Mouse (Mus musculus) intestine, embryonic 14.5 days (tissue): ENCODE measurements around the gene Ddah2. TPM values are rescaled to one million over a fixed set of nuclear protein-coding genes. Genes with fewer than 3 reads are reported as not detected.
A peak's percentile ranks its signal among the peaks of the same experiment; 100 is the strongest.

ENCODE experiments used
- ATAC-seq: fragments of 200-750 bp; cut with Nextera tagmentation; replicated peaks from 2 replicates; pipeline ENCODE4 v1.8.0; 2017; ENCODE audit warnings: low read depth, moderate number of reproducible peaks, moderate TSS enrichment, moderate library complexity; ENCODE audit not compliant: low FRiP score, low TSS enrichment
- DNase-seq: peaks from one replicate; pipeline ENCODE4 v3.0.0-alpha.2; 2018; ENCODE audit warnings: low spot score
- H3K27ac ChIP-seq: fragments of 300-500 bp; sonication (generic); 2 replicates; pipeline ENCODE4 v1.5.1; 2014; ENCODE audit warnings: low read depth, mild to moderate bottlenecking, control low read depth
- H3K27me3 ChIP-seq: fragments of 300-500 bp; sonication (generic); replicated peaks from 2 replicates; pipeline ENCODE4 v1.6.1; 2014; ENCODE audit warnings: low read length, control low read depth; ENCODE audit not compliant: control insufficient read depth, insufficient read depth
- H3K36me3 ChIP-seq: fragments of 300-500 bp; sonication (generic); 2 replicates; pipeline ENCODE4 v1.6.1; 2014; ENCODE audit warnings: low read length, control low read depth; ENCODE audit not compliant: control insufficient read depth, insufficient read depth
- H3K4me1 ChIP-seq: fragments of 300-500 bp; sonication (generic); replicated peaks from 2 replicates; pipeline ENCODE4 v1.6.1; 2014; ENCODE audit warnings: low read length, control low read depth, mixed read lengths; ENCODE audit not compliant: control insufficient read depth, insufficient read depth
- H3K4me2 ChIP-seq: fragments of 300-500 bp; sonication (generic); 2 replicates; pipeline ENCODE4 v1.6.1; 2014; ENCODE audit warnings: low read length
- H3K4me3 ChIP-seq: fragments of 300-500 bp; sonication (generic); 2 replicates; pipeline ENCODE4 v1.5.1; 2014; ENCODE audit warnings: low read depth, low read length, control low read depth, mixed read lengths
- H3K9ac ChIP-seq: fragments of 300-500 bp; sonication (generic); 2 replicates; pipeline ENCODE4 v1.6.1; 2014; ENCODE audit warnings: mild to moderate bottlenecking, low read length
- H3K9me3 ChIP-seq: fragments of 300-500 bp; sonication (generic); 2 replicates; pipeline ENCODE4 v1.6.1; 2016; ENCODE audit warnings: low read length, control low read depth; ENCODE audit not compliant: control insufficient read depth
- WGBS: fragments of 180-500 bp; shearing (Covaris S2); extraction: QIAGEN DNeasy Blood & Tissue Kit; methylation state at CpG from one replicate; pipeline ENCODE4 v1.1.7; 2014; 5-methylcytosine and 5-hydroxymethylcytosine counted together
- polyA plus RNA-seq: library from polyadenylated mRNA; unstranded; fragments of >200 nt; fragmentation: Nextera tagmentation; extraction: Ambion mirVana; gene quantifications from 2 replicates; pipeline ENCODE4 v1.2.1, GENCODE M21; 2014

Ddah2 gene
- polyA plus RNA-seq, 1 experiment from 2014 or later: 278 TPM

DNA sequence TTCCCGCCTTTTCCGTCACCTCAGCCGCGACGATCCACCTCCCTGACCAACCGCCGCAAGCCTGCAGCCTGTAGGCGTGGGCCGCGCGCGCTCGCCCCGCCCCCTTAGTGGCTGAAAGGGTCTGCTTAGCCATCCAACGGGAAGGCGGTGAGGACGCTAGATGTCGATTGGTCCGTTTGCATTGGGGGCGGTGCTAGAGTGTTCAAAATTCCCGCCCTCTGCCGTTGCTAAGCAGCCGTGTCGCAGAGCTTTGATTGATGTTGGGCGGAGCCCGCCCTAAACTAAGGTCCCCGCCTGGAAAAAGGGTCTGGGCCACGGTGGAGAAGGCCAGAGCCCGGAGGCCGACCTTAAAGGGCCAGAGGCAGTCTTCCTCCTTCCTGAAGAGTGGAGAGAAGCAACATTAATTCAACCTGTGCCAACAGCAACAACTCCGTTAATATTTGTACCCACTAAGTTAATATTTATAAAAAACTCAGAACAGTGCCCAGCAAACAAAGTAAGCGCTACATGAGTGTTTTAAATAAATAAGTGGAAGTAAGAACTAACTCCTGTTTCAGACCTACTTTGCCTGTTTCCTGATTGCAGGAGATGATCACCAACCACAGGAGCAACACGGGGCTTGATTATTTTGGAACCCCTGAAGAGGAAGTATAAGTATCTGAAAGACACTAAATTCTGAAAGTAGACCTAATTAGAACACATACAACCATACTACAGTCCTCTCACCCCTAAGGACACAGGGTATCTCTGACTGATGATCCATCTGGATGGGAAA, 12.0 kb upstream of the Ddah2 start, which contains the start of gene Msh5:
Gene Msh5 (minus strand): TSS at position 65 of the 775 bp plus-strand sequence.
- H3K9me3 ChIP-seq: no peaks in the 10 kb centered on the region
- ATAC-seq: peak; percentile 90
- H3K4me1 ChIP-seq: peaks cover 40% of the 10 kb centered on the region
- peak; percentile 98 for DNase-seq
- H3K4me2 ChIP-seq: peak within 1 kb of the TSS; percentile 98
- no peaks in the 10 kb centered on the region for H3K27me3 ChIP-seq
- no peaks in the 10 kb centered on the region for H3K36me3 ChIP-seq
- peak within 1 kb of the TSS; percentile 90 for H3K9ac ChIP-seq
- H3K4me3 ChIP-seq: peak within 1 kb of the TSS; percentile 55
- 2% methylated on average over 33 of the region's 33 CpGs for WGBS
- peak within 1 kb of the TSS; percentile 96 for H3K27ac ChIP-seq

DNA sequence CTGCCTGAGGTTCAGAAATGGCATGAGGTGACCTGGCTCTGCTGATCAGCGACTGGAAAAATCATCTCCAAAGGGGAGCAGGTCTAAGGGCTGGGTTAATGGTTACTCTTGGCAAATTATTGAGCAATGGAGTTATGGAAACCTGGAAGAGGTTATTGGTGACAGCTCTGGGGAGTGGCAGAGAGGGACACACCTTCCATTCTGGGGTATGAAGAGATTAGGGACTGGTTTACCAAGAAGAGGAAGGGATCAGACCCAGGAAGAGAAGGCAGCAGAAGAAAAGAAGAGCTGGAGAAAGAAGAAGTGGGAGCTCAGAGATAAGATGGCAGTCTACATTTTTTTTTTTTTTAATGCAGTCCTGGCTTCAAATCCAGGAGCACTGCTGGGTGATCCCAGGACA, 11.1 kb upstream of the Ddah2 start:
- DNase-seq (no peak), ATAC-seq (no peak)
- Histone ChIP-seq H3K4me3 (peak overlapping the region; percentile 55; the same call in 1 of the 2 replicates), H3K9ac (0 out of 2 replicates have a peak overlapping the region, but pooled peaks have one; percentile 4), H3K27ac (peak overlapping the region; percentile 96), H3K9me3 (no peaks in the 10 kb centered on the region), H3K36me3 (peaks cover 6% of the 10 kb centered on the region), H3K4me1 (peaks cover 48% of the 10 kb centered on the region), H3K4me2 (peak overlapping the region; percentile 98), H3K27me3 (no peaks in the 10 kb centered on the region)
- WGBS: 50% methylated on average over 1 of the region's 1 CpGs

DNA sequence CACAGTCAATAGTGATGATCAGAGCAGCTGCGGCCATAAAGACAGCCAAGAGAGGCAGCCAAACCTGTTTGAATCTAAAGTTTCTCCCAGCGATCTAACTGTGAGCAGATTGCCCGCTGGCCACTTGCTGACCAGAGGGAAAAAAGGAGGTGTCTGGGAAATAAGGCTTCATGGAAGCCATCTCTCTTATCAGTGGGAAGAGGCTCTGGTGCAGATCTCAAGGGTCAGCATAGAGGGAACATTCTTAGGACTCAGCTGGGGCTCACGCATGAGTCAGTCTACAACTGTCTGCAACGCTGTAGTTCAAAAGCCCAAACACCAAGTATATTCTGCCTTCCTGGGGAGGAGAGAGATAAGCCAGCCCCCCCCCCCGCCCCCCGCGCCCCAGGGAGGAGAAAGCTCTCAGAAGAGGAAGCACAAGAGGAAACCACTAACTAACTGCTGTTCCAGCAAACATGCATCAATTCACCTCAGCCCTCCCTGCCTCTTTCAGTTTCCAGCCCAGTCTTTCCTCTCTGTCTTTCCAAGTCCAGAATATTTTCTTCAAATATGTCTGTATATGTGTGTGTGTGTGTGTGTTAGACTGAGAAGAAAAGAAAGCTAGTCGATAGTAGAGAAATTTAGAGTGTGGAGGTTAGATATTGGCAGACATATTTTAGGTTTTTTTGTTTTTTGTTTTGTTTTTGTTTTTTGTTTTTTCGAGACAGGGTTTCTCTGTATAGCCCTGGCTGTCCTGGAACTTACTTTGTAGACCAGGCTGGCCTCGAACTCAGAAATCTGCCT, 10.5 kb upstream of the Ddah2 start:
- Histone ChIP-seq H3K36me3 (peaks cover 13% of the 10 kb centered on the region), H3K4me2 (peak overlapping the region; percentile 98), H3K9me3 (no peaks in the 10 kb centered on the region), H3K27ac (peak overlapping the region; percentile 96), H3K9ac (0 out of 2 replicates have a peak overlapping the region, but pooled peaks have one; percentile 4), H3K4me3 (no peak overlapping the region; the same call in 1 of the 2 replicates), H3K27me3 (no peaks in the 10 kb centered on the region), H3K4me1 (peaks cover 51% of the 10 kb centered on the region)
- WGBS: 28% methylated on average over 11 of the region's 11 CpGs
- ATAC-seq (no peak), DNase-seq (peak; percentile 62)

DNA sequence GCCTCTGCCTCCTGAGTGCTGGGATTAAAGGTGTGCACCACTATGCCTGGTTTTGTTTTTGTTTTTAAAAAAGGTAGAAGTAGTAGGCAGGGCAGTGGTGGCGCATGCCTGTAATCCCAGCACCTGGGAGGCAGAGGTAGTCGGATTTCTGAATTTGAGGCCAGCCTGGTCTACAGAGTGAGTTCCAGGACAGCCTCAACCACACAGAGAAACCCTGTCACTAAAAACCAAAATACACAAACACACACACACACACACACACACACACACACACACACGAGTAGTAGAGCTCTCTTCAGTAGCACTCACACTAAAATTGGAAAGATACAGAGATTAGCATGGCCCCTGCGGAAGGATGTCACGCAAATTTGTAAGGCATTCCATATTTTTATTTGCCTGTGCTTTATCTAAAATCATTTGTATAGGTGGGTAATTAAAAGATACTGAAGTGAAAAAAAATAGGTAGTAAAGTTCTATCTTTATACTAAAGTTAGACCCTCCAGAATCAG, 9.8 kb upstream of the Ddah2 start:
- WGBS: 69% methylated on average over 5 of the region's 5 CpGs
- Histone ChIP-seq H3K9me3 (no peaks in the 10 kb centered on the region), H3K4me1 (peaks cover 51% of the 10 kb centered on the region), H3K27ac (peak overlapping the region; percentile 96), H3K4me2 (peak overlapping the region; percentile 98), H3K4me3 (no peak overlapping the region; the same call in 1 of the 2 replicates), H3K36me3 (peaks cover 19% of the 10 kb centered on the region), H3K27me3 (no peaks in the 10 kb centered on the region), H3K9ac (no peak overlapping the region)
- no peak for DNase-seq
- no peak for ATAC-seq

DNA sequence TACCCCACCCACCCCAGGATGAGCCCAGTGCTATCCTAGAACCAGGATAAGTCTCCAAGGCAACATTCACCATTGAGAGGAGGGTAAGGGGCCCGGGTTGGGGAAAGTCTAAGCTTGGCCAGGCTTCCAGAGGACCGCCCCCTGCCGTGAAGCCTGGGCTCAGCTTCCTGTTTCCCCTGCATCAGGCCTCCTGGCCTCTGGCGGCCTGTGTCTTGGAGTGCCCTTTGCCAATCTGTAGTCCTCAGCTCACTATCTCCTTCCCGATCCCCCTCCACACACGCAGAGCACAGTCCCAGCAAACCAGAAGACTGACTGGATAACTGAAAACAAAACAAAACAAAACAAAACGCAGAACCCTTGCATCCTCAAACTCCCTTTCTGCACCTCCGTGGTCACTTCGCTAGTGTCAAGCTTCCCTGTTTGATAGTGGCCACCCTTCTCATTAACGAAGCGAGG, 9.2 kb upstream of the Ddah2 start, which contains the start of gene Clic1:
Gene Clic1 (plus strand): TSS at position 406 of the 456 bp plus-strand sequence.
- Histone ChIP-seq H3K27ac (peak within 1 kb of the TSS; percentile 96), H3K4me3 (peak within 1 kb of the TSS; percentile 71), H3K9ac (peak within 1 kb of the TSS; percentile 60), H3K9me3 (no peaks in the 10 kb centered on the region), H3K4me2 (peak within 1 kb of the TSS; percentile 98), H3K4me1 (peaks cover 51% of the 10 kb centered on the region), H3K36me3 (peaks cover 25% of the 10 kb centered on the region), H3K27me3 (no peaks in the 10 kb centered on the region)
- 0% methylated on average over 11 of the region's 11 CpGs for WGBS
- DNase-seq (peak; percentile 86), ATAC-seq (peak; percentile 31)

DNA sequence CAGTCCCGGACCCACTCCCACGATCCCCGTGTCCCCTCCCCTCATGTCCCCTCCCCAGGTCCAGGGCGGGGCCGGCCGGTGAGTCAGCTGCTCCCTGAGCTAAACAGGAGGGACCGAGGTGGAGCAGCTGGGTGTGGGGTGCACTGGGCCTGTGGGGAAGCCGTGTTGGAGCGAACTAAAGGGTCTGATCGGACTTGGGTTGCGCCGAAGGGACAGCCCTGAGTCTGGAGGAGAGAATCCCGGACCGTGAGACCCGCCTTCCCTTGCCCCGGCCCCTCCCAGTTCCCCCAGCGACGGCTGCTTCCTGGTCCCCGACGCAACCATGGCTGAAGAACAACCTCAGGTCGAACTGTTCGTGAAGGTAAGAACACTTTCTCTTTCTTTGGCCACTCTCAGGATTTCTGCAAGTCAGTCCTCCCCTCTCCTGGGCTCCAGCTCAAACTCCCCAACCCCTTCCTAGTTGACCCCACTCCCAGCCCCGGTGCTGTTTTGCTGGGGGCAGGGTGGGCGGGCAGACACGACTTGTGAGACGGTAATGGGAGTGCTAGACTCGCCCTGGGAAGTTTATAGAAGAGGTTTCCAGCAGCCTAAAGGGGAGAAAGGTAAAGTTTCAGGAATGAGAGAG, 8.6 kb upstream of the Ddah2 start:
- H3K4me2 ChIP-seq: peak overlapping the region; percentile 98
- H3K4me1 ChIP-seq: peaks cover 45% of the 10 kb centered on the region
- peaks cover 31% of the 10 kb centered on the region for H3K36me3 ChIP-seq
- WGBS: under 1% methylated on average over 26 of the region's 27 CpGs
- peak overlapping the region; percentile 96 for H3K27ac ChIP-seq
- peak; percentile 89 for DNase-seq
- H3K27me3 ChIP-seq: no peaks in the 10 kb centered on the region
- peak; percentile 16 for ATAC-seq
- no peaks in the 10 kb centered on the region for H3K9me3 ChIP-seq
- peak overlapping the region; percentile 60 for H3K9ac ChIP-seq
- H3K4me3 ChIP-seq: peak overlapping the region; percentile 71

DNA sequence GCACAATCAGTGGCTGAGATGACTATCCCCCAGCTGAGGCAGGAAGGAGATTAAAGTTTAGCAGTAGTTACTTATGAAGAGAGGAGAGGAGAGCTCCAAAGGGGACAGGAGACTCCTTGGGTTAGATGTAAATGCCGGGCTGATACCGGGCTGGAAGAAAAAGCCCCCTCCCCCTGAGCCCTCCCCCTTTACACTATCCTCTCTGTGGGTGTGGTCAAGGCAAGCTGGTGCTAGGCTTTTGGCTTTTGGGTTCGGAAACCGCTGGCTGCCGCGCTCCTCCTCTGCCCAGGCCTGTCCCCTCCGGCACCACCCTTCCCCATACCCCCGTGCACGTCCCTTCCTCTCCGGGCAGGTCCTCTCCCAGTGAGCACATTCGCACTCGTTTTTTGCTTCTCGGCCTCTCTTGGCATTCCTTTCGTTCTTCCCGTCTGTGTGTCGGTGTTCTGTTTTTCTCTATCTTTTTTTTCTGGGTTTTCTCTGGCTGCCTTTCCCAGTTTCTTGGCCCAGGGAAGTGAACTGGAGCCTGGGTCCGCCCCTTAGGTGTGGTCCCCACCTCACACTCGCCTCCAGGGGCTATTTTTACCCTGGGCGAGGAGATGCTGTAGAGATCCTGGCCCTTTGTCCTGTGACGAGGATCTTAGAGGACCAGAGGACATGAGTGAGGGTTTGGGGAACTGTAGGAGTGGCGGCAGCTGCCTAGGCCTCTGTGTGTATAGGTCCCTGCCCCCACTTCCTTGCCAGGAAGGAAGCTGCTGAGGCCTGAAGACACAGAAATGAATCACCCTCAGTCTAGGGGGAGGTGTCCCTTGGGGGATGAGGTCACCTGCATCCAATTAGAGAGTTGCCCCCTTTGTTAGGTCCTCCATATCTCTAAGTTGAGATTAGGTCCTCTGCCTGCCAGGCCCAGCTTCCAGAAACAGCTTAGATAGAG, 7.4 kb upstream of the Ddah2 start:
- WGBS: under 1% methylated on average over 21 of the region's 21 CpGs
- Histone ChIP-seq H3K4me2 (peak overlapping the region; percentile 98), H3K27me3 (no peaks in the 10 kb centered on the region), H3K36me3 (peaks cover 43% of the 10 kb centered on the region), H3K9me3 (no peaks in the 10 kb centered on the region), H3K9ac (peak overlapping the region; percentile 60), H3K4me1 (peaks cover 39% of the 10 kb centered on the region), H3K4me3 (peak overlapping the region; percentile 71), H3K27ac (peak overlapping the region; percentile 96)
- peak; percentile 78 for DNase-seq
- peak; percentile 68 for ATAC-seq
